Mouse (Mus musculus): ENCODE data around the gene Uqcr11. TPM values are rescaled to one million over a fixed set of nuclear protein-coding genes. Genes with fewer than 3 reads are reported as not detected.

The Uqcr11 gene
- polyA plus RNA-seq (2017; shearing (Covaris generic)): 234 TPM

GRCm38 (mm10) chr10:80406684-80407501 lies at the start of gene Uqcr11:
Gene Uqcr11 (minus strand): TSS chr10:80406830.

GRCm38 (mm10) chr10:80433513-80434232 lies 27.0 kb upstream of the Uqcr11 start, which contains the start of gene Tcf3:
Gene Tcf3 (minus strand): TSS chr10:80433647.

GRCm38 (mm10) chr10:80399191-80399972 lies 7.2 kb downstream of the Uqcr11 start, which contains the start of gene Mbd3:
Gene Mbd3 (minus strand): TSS chr10:80399550.

GRCm38 (mm10) chr10:80387522-80387959 lies 19.1 kb downstream of the Uqcr11 start, which contains the start of gene Mex3d:
Gene Mex3d (minus strand): TSS chr10:80387659.

GRCm38 (mm10) chr10:80356001-80356682 lies 50.5 kb downstream of the Uqcr11 start, which contains the start of gene Plk5:
Gene Plk5 (plus strand): TSS chr10:80356459.

Other genes starting within 250 kb of the Uqcr11 start
- gene Cirbp, start 240.8 kb downstream of the Uqcr11 start, polyA plus RNA-seq (2017; shearing (Covaris generic)): 228 TPM
- 21.5 TPM for gene 1600002K03Rik, start 233.9 kb downstream of the Uqcr11 start, polyA plus RNA-seq (2017; shearing (Covaris generic))
- gene Efna2, start 227.3 kb downstream of the Uqcr11 start, polyA plus RNA-seq (2017; shearing (Covaris generic)): 0.17 TPM
- 119 TPM for gene Mum1, start 180.4 kb downstream of the Uqcr11 start, polyA plus RNA-seq (2017; shearing (Covaris generic))
- gene Ndufs7, start 157.7 kb downstream of the Uqcr11 start, polyA plus RNA-seq (2017; shearing (Covaris generic)): 273 TPM
- 0.67 TPM for gene Gamt, start 145.8 kb downstream of the Uqcr11 start, polyA plus RNA-seq (2017; shearing (Covaris generic))
- 94.1 TPM for gene Dazap1, start 145.3 kb downstream of the Uqcr11 start, polyA plus RNA-seq (2017; shearing (Covaris generic))
- 790 TPM for gene Rps15, start 114.4 kb downstream of the Uqcr11 start, polyA plus RNA-seq (2017; shearing (Covaris generic))
- gene Apc2, start 110.9 kb downstream of the Uqcr11 start, polyA plus RNA-seq (2017; shearing (Covaris generic)): 0.24 TPM
- 82.5 TPM for gene 2310011J03Rik, start 86.3 kb downstream of the Uqcr11 start, polyA plus RNA-seq (2017; shearing (Covaris generic))
- gene Pcsk4, start 77.3 kb downstream of the Uqcr11 start, polyA plus RNA-seq (2017; shearing (Covaris generic)): 28.8 TPM
- 0.41 TPM for gene Reep6, start 76.9 kb downstream of the Uqcr11 start, polyA plus RNA-seq (2017; shearing (Covaris generic))
- gene Adamtsl5, start 58.4 kb downstream of the Uqcr11 start, polyA plus RNA-seq (2017; shearing (Covaris generic)): not detected
- gene Plk5, start 50.4 kb downstream of the Uqcr11 start, polyA plus RNA-seq (2017; shearing (Covaris generic)): not detected
- gene Mex3d, start 19.2 kb downstream of the Uqcr11 start, polyA plus RNA-seq (2017; shearing (Covaris generic)): 8.7 TPM
- 184 TPM for gene Mbd3, start 7.3 kb downstream of the Uqcr11 start, polyA plus RNA-seq (2017; shearing (Covaris generic))
- 132 TPM for gene Tcf3, start 26.8 kb upstream of the Uqcr11 start, polyA plus RNA-seq (2017; shearing (Covaris generic))
- gene Onecut3, start 88.0 kb upstream of the Uqcr11 start, polyA plus RNA-seq (2017; shearing (Covaris generic)): not detected
- gene Atp8b3, start 132.3 kb upstream of the Uqcr11 start, polyA plus RNA-seq (2017; shearing (Covaris generic)): 0.04 TPM
- 62.2 TPM for gene Rexo1, start 154.7 kb upstream of the Uqcr11 start, polyA plus RNA-seq (2017; shearing (Covaris generic))
- 13.2 TPM for gene Klf16, start 170.5 kb upstream of the Uqcr11 start, polyA plus RNA-seq (2017; shearing (Covaris generic))
- 152 TPM for gene Abhd17a, start 183.5 kb upstream of the Uqcr11 start, polyA plus RNA-seq (2017; shearing (Covaris generic))
- gene Scamp4, start 196.0 kb upstream of the Uqcr11 start, polyA plus RNA-seq (2017; shearing (Covaris generic)): 115 TPM
- gene Adat3, start 196.1 kb upstream of the Uqcr11 start, polyA plus RNA-seq (2017; shearing (Covaris generic)): 5.7 TPM
- 9.3 TPM for gene Gm49322, start 199.2 kb upstream of the Uqcr11 start, polyA plus RNA-seq (2017; shearing (Covaris generic))
- 306 TPM for gene Csnk1g2, start 216.0 kb upstream of the Uqcr11 start, polyA plus RNA-seq (2017; shearing (Covaris generic))

Data from CD4-positive, CD25-positive, alpha-beta regulatory T cell (primary cell).